Mouse (Mus musculus) erythroblast, embryonic 14.5 days (primary cell): Measurements from ENCODE around the gene Smarcd1.

Experiments used
- GATA1 ChIP-seq: IDR thresholded peaks from 2 replicates; pipeline ENCODE4 v1.6.1; 2012; ENCODE audit warnings: low read length, inconsistent platforms, mixed read lengths
- TAL1 ChIP-seq: IDR thresholded peaks from 3 replicates; pipeline ENCODE4 v1.6.1; 2012; ENCODE audit warnings: low read length, inconsistent platforms, mixed read lengths

DNA sequence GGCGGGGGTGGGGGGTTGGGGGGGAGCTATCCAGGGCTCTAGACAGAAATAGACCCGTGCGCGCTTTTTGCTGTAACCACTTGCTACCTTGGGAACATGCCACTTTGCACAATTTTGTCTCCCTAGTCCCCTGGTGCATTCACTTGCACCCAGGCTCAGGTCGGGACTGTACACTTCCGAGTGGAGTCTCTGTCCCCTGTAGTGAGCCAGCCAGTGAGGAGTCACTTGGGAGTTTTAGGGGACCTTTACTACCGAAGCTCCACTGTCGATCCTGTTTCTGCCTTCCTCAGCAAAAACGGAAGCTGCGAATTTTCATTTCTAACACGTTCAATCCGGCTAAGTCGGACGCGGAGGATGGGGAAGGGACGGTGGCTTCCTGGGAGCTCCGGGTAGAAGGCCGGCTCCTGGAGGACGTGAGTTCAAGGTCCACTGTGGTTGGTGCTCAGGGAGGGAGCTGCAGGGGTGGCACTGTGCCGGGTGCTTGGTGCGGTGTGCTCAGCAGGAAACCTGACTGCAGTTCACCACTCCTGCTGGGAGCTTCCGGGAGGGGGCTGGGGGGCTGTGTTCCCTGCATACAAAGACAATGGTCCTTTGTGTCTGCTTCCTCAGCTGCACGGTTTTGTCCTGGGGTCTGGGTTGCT is 2.2 kb downstream of the Smarcd1 start:
- no peak for TF ChIP-seq GATA1
- no peak for TF ChIP-seq TAL1
